Mouse (Mus musculus) frontal cortex, adult 2 months (tissue): ENCODE data around the gene Nectin3. TPM values are rescaled to one million over a fixed set of nuclear protein-coding genes. Genes with fewer than 3 reads are reported as not detected.

Experiments
- DNase-seq, 2 experiments: peaks; one replicate each; pipeline ENCODE4 v3.0.0; 2022; ENCODE audit warnings: low spot score in 1 of 2; ENCODE audit errors: extremely low spot score in 1 of 2
- polyA plus RNA-seq: library from polyadenylated mRNA; depleted of rRNA; stranded (reverse); fragments of >200 nt; gene quantifications from 2 replicates; pipeline ENCODE4 v1.2.3, GENCODE M21; 2012; rRNA removed

Nectin3 gene
- 22.6 and 23.2 TPM in 2 replicates for polyA plus RNA-seq

DNA sequence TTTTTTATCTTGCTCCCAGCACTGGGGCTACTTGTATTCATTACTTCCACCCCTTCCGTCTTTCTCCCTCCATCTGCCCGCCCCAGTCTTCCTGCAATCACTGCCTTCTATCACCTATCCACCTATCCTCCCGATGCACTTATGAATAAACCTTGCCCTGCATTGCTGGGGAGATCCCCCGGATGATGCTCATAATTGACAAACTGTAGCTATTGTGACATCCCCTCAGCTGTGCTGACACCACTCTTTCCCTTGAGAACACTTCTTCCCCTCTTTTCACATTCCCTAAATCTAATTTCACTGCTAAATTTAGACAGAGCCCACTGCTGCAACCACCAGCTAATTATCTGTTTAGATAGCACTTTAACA lies at the start of gene Nectin3:
Gene Nectin3, minus strand, starts transcription at position 105 of the 369 bp plus-strand sequence.
- DNase-seq: no peak

DNA sequence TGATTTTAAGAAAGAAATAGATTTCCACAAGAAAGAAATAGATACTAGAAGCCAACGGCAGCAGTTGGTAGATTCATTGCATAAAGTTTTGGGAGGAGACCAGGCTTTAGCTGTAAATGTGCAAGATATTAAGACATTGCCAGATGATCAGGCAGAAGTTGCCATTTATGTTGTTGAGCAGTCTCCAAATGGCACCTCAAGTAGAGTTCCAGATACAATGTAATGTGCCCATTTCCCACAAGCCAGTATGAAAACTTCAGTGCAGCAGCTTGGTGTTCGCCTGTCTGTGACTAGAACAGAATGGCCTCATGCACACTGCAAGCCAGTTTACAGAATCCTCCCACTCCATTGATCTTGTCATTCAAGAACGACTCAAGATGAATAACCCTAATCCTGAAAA lies 39.8 kb upstream of the Nectin3 start:
- no peak for DNase-seq

DNA sequence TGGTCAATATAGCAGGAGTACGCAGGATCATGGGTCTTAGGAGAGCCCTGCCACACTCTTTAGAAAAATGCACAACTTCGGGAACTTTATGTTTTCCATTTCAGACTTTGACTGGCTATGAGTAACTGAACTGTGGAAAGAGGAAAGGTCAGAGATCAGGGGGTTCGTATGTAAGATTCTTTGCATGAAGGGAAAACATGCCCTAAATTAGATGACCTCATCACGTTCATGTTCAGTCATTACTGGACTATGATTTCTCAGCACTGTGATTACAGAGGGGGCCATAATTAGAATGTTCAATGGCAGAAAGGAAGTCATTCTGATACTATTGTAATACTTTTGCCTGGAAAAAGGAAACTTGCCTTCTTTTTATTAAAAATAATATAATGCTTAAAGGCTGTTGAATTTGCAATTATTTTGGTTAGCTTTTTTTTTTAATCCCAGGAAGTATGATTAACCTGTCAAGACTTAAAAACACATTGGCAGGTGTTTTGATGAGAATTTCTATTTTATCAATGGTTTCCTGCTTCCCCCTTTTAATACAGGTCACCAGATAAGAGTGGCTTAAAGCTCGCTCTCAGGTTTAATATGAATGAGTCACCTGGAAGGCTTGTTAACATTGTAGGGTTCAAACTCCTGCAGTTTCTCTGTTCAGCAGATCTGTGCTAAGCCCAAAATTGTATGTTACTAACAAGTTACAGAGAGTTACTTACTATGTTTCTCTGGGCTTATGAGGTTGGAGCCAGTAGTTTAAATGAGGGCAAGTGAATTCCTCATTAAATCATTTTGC lies 34.3 kb upstream of the Nectin3 start:
- DNase-seq: no peak

DNA sequence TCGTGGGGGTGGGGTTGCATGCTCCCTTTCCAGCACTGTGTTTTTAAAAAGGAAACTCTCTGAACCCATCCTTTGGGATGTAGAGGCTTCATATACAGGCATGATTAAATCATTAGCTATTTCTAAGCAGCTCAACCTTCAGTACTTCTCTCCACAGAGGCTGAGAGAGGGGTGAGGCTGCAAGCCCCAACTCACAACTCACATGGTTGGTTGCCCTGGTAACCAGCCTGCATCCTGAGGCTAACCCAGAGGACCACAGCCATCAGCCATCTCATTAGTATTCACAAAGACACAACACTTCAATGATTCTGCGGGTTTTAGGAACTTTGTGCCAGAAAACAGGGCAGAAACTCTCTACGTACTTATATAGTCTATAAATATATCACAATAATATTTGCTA lies 32.7 kb upstream of the Nectin3 start:
- no peak for DNase-seq

DNA sequence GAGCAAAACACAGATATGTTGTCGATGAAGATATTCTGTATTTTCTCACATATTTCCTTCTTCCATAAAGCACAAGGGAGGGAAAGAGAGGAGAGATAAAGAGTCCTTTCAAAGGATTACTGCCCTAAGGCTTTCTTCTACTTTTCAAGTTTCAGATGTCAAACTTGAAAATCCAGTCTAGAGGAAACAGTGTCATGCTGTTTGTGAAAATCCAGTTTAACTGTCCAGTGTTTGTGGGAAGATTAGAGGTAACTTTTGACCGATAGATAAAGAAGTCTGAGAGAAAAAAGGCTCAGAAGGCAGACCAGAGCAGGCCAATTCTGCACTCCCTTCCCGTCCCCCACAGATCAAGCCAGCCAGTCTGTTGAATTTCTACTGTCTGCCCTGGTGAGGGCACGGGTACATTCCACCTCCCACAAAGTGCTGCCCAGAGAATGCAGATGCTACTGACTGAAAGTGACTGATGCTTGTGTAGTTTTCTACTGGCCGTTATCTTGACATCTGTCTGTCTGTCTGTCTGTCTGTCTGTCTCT lies 22.6 kb upstream of the Nectin3 start:
- DNase-seq: no peak

DNA sequence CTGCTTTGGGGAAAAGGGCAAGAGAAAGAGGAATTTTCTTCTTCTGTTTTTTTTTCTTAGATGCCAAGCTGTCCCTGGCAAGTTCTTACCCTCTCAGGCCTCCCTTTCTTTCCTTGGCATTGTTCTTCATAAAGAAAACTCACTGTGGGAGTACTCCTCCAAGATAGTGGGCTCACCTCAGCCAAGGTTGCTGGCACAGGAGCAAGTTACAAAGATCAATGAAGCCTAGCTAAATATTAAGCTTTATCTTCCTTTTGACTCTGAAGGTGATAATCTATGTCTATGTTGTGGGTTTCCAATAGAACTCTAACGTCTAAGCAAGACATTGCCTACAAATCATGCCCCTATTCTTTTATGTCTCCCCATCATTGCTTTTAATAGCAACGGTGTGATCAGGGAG lies 21.3 kb upstream of the Nectin3 start:
- no peak for DNase-seq

DNA sequence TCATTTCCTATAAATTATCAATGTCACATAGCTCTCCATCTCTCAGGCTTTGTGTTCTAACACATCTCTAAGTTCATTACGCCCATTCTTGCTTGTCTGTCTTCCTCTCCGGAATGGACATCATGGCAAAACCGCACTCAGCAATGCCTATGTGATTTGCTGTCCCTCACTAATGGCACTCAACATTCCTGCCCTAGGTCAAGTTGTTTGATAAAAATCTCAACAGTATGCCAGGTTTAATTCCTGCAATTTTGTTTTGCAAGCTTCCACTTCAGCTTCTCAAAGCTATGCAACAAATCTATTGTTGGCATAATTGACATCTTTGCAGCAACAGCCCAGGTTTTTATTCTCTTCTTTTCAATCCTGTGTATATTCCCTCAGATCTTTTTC lies 9.6 kb upstream of the Nectin3 start:
- no peak for DNase-seq

DNA sequence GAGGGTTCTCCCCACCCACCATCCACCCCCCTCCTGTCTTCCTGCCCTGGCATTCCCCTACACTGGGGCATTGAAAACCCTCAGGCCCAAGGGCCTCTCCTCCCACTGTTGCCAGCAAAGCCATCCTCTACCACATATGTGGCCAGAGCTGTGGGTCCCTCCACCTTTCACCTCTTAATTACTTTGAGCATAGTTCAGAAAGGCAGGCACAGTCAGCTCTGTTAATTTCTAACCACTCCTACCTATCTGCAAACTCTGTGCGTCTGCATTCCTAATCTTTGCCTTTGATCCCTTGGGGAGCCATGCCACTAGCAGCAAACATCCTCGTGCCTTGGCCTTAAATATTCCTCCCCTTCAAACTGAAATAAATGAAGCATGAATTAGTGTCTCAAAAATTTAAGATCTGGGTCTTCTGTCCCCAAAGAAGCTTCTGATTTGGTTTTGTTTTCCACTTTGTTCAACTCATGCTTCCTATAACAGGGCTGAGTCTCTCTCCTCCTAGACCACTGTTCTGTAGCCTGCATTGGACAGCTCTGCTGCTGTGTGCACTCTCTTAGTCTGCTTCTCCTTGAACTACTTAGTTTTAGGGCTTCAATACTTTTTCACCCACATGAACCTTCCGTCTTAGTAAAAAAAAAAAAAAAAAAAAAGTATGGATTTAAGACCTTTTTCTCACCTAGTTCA lies 9.1 kb upstream of the Nectin3 start:
- no peak for DNase-seq

DNA sequence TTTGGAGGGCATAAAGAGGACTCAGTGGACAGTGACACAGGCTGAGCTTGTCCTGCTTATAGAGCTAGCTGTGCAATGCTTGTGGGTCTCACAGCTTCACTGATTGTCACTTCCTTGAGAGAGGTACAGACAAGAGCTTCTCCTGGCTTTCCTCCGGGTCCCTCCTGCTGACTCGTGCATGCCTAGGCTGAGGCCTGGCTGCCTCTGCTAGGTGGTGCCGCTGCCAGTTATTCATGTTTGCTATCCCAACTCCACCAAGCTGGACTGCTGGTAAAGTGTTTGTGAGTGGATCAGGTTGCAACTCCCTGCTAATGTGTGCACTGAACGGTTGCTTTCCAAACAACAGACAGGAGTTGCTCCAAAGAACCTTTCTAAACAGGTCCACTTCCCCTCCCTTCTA lies 5.7 kb upstream of the Nectin3 start:
- DNase-seq: no peak

DNA sequence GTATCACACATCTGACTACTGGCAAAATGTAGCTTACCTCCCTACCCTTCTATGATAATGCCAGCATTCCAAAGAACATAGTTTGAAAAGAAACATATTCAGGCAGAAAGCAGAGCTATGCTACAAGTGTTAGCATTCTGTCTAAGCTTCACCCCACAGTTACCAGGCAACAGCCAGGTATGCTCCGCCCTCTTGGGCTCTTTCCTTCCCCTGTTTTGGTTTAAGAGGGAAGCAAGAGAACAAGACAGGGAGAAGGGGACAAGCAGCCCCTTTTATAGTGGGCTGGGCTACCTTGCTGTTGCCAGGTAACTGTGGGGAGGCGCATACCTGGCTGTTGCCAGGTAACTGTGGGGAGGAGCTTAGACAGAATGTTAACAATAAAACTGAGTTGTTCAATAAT lies 4.0 kb upstream of the Nectin3 start:
- DNase-seq: no peak

DNA sequence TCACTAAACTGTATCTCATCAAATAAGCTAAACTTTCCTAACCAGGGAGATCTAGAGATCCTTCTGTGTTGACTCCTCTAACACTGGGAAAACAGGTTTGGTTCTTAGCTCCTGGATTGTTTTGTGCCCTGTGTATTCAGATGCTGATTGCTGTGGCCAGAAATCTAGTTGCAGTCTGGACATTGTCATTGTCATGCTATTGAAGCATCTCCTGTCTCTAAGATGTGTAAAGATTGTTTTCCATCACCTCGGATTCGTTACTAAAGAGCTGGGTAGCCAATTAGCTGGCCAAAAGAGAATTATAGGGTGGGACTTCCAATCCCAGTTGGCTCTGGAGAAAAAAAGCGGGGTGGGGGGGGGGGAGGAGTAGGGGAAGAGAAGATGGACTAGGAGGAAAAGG lies 2.4 kb upstream of the Nectin3 start:
- DNase-seq: no peak

DNA sequence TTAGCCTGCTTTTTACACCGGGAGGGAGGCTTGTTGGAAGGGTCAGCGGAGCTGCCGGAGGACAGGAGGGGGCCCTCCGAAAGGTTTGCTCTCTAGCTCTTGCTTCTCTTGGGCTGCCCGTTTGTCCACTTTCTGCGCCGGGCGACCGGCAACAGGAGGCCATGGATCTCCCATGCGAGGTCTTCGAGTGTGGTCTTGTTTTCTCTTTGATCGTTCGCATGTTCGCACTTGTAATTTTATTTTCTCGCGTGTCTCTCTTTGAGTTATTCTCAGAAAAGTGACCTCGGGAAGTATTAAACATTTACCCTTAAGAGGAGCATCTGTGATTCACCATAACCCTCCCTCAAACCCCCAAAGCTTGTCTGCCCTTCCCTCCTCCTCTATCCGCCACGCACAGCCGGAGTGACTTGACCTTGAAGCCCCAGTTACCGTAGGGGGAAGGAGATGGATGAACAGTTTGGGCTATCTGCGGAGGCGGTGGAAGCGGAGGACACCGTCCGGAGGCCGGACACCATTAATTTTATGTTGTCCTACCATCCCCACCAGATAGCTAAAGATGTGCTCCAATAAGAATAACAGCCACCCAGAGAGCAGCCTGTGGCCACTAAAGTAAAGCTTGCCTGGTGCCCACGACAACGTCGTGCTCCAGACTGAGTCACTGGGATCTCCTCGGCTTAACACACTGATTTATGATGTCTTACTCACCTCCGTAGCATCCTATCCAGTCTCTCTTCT lies 472 bp downstream of the Nectin3 start:
- peak; percentile 41 to 70 for DNase-seq

DNA sequence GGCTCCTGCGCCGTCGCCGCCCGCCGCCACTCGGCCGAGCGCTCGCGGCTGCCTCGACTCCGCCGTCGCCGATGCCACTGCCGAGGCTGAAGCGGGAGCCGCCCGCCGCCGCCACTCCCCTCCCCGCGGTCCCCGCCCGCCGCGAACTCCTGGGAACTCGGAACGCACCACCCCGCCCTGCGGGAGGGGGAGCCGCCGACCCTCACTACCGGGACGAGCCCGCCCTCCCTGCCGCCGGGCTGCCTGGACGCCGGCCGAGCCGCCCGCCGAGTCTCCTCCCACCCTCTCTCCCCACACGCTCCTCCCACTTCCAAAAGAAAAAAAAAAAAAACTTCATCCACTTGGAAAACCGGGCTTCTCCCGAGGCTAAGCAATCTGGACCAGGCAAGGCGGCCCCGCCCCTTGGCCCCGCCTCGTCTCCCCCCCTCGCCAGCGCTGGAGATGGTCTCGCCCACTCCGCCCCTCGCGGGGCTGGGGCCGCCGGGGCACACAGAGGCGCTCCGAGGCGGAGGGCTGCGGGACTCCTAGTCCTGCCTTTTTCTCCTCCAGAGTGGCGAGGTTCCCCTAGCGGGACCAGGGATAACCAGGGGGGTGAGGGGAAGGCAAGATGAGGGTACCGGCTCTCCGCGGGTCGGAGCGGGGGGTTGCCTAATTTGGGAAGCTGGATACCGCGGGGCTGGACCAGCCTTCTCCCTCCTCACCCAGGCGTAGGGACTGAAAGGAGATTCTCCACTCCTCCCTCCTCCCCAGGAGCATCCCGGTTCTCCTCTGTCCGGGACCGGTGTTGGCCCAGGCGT lies 1.2 kb downstream of the Nectin3 start:
- peak; percentile 74 to 93 for DNase-seq

DNA sequence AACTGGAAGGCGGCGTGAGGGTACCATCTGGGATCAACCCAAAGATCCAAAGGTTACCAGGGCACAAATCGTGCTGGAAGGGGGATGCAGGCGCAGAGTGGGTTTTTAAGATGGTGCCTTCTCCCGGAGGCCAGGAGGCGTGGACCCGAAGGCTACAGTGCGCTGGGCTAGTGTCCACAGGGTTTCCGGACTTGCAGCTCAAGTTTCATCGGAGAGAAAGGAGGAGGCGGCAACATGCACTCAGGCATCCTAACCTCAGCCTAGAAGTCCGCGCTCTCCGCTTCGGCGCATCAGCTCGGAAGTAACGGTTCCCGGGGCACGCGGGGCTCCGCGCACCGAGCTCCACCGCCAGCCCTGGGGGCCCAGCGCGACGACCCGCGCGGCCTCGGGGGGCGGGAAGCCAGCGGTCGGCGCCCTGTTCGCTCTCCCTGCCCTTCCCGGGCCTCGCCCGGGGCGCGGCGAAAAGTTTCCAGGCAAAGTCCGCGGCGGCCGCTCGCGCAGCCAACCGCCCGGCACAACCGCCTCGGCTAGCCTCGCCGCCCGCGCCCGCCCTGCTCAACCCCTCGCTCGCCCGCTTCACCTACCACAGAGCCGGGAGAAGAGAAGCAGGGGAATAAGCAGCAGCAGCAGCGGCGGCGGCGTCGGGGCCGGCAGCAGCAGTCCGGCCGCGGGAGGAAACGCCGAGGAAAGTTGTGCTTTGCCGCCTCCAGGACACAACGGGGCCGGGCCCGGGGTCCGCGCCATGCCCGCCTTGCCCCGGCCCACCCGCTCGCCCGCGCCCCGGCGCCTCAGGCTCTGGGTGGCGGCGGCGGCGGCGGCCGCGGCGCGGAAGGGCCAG lies 2.1 kb downstream of the Nectin3 start:
- peak in 1 of 2 experiments; percentile 27 for DNase-seq

DNA sequence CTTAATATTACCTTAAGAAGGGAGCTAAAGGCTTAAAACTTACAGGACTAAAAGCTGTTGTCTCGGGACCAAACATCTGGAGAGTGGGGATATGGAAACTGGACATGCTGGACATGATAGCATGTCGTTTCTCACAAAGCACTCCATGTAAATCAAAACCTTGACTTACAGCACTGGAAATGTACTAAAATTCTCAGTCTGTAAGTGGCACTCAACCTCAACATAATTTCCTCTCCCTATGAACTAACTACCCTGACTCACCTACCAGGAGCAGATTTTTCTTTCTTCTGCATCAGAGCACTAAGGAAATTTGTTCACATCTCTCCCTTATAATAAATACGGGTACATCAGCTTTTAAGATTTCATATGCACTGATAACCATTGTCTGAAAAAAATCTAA lies 3.1 kb downstream of the Nectin3 start:
- DNase-seq: no peak

DNA sequence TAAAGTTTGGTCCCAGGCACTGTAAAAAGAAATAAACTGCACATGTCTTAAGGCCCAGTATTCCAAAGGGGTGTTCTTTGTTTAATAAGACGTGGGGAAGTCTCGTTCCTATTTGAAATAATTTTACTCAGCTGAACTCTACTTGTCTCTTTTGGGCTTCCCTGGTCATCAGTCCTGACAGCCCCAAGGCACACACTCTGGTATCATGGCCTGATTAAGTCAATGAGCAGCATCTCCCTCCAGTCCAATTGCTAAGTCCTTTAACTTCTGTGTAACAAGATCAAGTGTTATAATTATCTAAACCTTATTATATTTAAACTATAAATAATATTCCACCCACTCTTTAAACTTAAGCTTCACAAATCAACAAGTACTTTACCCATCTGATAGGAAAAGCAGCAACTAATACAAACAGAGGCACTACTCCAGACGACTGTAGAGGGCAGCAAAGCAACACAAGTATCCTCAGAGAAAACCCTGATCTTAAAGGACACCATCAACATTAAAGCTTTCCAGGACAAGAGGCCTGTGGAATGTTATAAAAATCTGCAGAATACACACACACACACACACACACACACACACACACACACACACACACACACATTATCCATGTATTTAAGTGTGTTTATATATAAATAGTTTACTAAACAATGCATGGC lies 10.8 kb downstream of the Nectin3 start:
- DNase-seq: peak; percentile 58 to 85

DNA sequence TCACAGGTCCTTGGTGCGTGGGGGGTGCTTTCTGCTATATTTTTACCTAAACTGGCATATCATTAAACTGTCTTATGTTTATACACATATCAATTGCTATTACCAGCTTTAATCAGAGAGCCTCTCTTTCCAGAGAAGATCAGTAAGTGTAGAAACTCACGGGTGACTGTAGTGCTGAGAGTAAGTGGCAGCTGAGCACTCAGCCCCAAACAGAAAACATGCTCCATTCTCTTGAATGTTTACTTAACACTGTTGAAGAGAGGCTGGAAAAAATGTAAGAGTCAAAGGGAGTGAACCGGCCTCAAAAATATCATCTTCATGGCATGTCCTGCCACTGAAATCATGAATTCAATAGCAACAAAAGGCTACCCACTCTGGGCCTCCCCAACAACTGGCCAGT lies 21.0 kb downstream of the Nectin3 start:
- DNase-seq: no peak

DNA sequence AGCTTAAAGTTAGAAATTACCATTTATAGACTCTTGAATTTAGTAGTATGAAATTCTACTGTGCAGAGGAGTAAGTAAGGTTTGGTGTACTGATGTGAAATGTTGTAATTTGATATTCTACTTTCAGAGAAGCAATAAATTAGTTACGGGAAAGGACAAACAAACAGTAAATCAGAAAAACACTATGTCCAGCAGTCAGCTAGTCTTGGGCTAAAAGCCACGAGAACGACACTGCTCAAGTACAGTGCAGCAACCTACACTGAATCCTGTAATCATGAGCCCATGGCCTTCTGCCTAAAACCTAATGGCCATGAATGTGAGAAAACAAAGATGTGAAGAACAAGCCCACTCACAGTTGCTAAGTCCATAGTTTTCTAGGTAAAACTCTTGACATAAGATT lies 46.9 kb downstream of the Nectin3 start:
- DNase-seq: no peak

DNA sequence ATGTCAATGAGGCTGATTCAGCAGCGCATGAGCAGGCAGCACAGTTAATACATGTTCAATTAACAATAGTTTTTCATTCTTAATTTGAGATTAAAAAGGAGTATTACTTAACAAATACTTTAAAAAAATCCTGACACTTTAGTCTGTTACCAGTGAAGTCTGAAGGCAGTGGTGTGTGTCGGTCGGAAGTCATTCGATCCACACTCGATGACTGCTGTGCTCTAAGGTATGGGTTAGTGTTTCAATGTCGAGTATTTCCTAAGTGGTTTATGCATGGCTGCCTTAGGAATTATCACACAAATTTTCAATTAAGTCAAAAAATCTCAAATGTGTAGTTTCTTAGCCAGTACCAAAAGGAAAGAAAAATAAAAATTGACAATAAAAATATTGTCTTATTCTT lies 49.3 kb downstream of the Nectin3 start:
- no peak for DNase-seq
